Mouse (Mus musculus) forebrain, embryonic 11.5 days (tissue): ENCODE data around the gene Shf. TPM values are rescaled to one million over a fixed set of nuclear protein-coding genes. Genes with fewer than 3 reads are reported as not detected.

Experiments
- ATAC-seq: fragments of 200-750 bp; cut with Nextera tagmentation; replicated peaks from 2 replicates; pipeline ENCODE4 v1.8.0; 2017; ENCODE audit warnings: moderate TSS enrichment; ENCODE audit not compliant: low FRiP score
- DNase-seq: peaks from one replicate; pipeline ENCODE4 v3.0.0-alpha.2; 2017; ENCODE audit warnings: low spot score
- H3K27ac ChIP-seq: fragments of 300-500 bp; sonication (generic); 2 replicates; pipeline ENCODE4 v1.5.1; 2014; ENCODE audit warnings: low read depth, low read length
- H3K27me3 ChIP-seq: fragments of 300-500 bp; sonication (generic); 2 replicates; pipeline ENCODE4 v1.6.1; 2014; ENCODE audit warnings: mild to moderate bottlenecking, low read length, mixed read lengths; ENCODE audit not compliant: control insufficient read depth, insufficient read depth
- H3K36me3 ChIP-seq: fragments of 300-500 bp; sonication (generic); 2 replicates; pipeline ENCODE4 v1.6.1; 2014; ENCODE audit warnings: mild to moderate bottlenecking, low read length, moderate library complexity, mixed read lengths; ENCODE audit not compliant: control insufficient read depth, insufficient read depth
- H3K4me1 ChIP-seq: fragments of 300-500 bp; sonication (generic); replicated peaks from 2 replicates; pipeline ENCODE4 v1.6.1; 2014; ENCODE audit warnings: low read length, mixed read lengths; ENCODE audit not compliant: control insufficient read depth, insufficient read depth
- H3K4me2 ChIP-seq: fragments of 300-500 bp; sonication (generic); 2 replicates; pipeline ENCODE4 v1.6.1; 2014; ENCODE audit warnings: low read depth, mild to moderate bottlenecking, low read length, moderate library complexity, mixed read lengths; ENCODE audit not compliant: severe bottlenecking
- H3K4me3 ChIP-seq: fragments of 300-500 bp; sonication (generic); 2 replicates; pipeline ENCODE4 v1.5.1; 2014; ENCODE audit warnings: low read depth, low read length
- H3K9ac ChIP-seq: fragments of 300-500 bp; sonication (generic); 2 replicates; pipeline ENCODE4 v1.6.1; 2014; ENCODE audit warnings: low read length
- H3K9me3 ChIP-seq: fragments of 300-500 bp; sonication (generic); 2 replicates; pipeline ENCODE4 v1.6.1; 2016; ENCODE audit warnings: low read length, mixed read lengths; ENCODE audit not compliant: control insufficient read depth
- WGBS: fragments of 180-500 bp; shearing (Covaris S2); extraction: QIAGEN DNeasy Blood & Tissue Kit; methylation state at CpG from one replicate; pipeline ENCODE4 v1.1.7; 2014; 5-methylcytosine and 5-hydroxymethylcytosine counted together
- polyA plus RNA-seq: library from polyadenylated mRNA; unstranded; fragments of >200 nt; fragmentation: Nextera tagmentation; extraction: Ambion mirVana; gene quantifications from 2 replicates; pipeline ENCODE4 v1.2.1, GENCODE M21; 2014

The Shf gene
- polyA plus RNA-seq, 1 experiment from 2014 or later, result 5.2 TPM

DNA sequence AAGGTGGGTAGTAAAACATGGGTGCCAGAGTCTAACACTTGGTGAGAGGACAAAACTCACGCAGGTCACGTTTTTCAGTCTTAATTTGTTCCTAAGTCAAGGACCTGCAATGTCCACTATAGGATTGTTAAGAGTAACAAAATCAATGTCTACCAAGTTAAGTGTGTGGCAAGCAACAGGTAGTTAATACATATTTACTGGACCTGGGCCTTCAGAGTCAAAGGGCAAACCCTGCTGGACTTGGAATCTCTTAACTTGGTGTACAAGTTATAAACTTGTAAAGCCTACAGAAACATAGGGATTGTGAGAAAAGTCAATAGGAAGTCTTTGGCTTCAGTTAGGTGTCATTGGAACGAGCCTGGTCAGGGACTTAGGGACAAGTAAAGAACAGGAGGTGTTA, 44.4 kb downstream of the Shf start:
- Histone ChIP-seq H3K9me3 (no peaks in the 10 kb centered on the region), H3K27me3 (no peaks in the 10 kb centered on the region), H3K36me3 (no peaks in the 10 kb centered on the region), H3K4me3 (no peak overlapping the region), H3K4me1 (no peaks in the 10 kb centered on the region), H3K9ac (no peak overlapping the region), H3K27ac (no peak overlapping the region), H3K4me2 (no peak overlapping the region)
- DNase-seq (no peak), ATAC-seq (no peak)
- WGBS, result 79% methylated on average over 3 of the region's 3 CpGs

GRCm38 (mm10) chr2:122323960-122324359, 45.0 kb downstream of the Shf start:
- Histone ChIP-seq H3K27me3 (no peaks in the 10 kb centered on the region), H3K4me2 (no peak overlapping the region), H3K9ac (no peak overlapping the region), H3K27ac (no peak overlapping the region), H3K9me3 (no peaks in the 10 kb centered on the region), H3K4me3 (no peak overlapping the region), H3K36me3 (no peaks in the 10 kb centered on the region), H3K4me1 (no peaks in the 10 kb centered on the region)
- ATAC-seq (no peak), DNase-seq (no peak)
- WGBS, result 60% methylated on average over 3 of the region's 3 CpGs

- ATAC-seq (no peak), DNase-seq (no peak)
- no peak overlapping the region for H3K9ac ChIP-seq
- peaks cover 20% of the 10 kb centered on the region for H3K27me3 ChIP-seq
- H3K27ac ChIP-seq, result no peak overlapping the region
- H3K9me3 ChIP-seq, result no peaks in the 10 kb centered on the region
- no peaks in the 10 kb centered on the region for H3K4me1 ChIP-seq
- 75% methylated on average over 4 of the region's 4 CpGs for WGBS
- H3K36me3 ChIP-seq, result no peaks in the 10 kb centered on the region
- H3K4me2 ChIP-seq, result no peak overlapping the region
- no peak overlapping the region for H3K4me3 ChIP-seq
Observed at GRCm38 (mm10) chr2:122317384-122317783, 51.6 kb downstream of the Shf start.

- Histone ChIP-seq H3K36me3 (no peaks in the 10 kb centered on the region), H3K4me1 (no peaks in the 10 kb centered on the region), H3K4me2 (no peak within 1 kb of the TSS), H3K27ac (no peak within 1 kb of the TSS), H3K27me3 (peaks cover 20% of the 10 kb centered on the region), H3K9ac (no peak within 1 kb of the TSS), H3K9me3 (no peaks in the 10 kb centered on the region), H3K4me3 (no peak within 1 kb of the TSS)
- no peak for ATAC-seq
- WGBS, result 87% methylated on average over 7 of the region's 7 CpGs
- no peak for DNase-seq
Observed at GRCm38 (mm10) chr2:122315372-122315771, 53.6 kb downstream of the Shf start, which contains the start of gene Duox1. Duox1 (plus strand) TSS chr2:122315672.

- Histone ChIP-seq H3K4me3 (no peak within 1 kb of the TSS), H3K27ac (no peak within 1 kb of the TSS), H3K4me2 (peak within 1 kb of the TSS; percentile 39), H3K9ac (no peak within 1 kb of the TSS), H3K4me1 (no peaks in the 10 kb centered on the region), H3K36me3 (no peaks in the 10 kb centered on the region), H3K27me3 (peaks cover 20% of the 10 kb centered on the region), H3K9me3 (no peaks in the 10 kb centered on the region)
- ATAC-seq (peak; percentile 36; the same call in 1 of the 2 replicates), DNase-seq (no peak)
- 4% methylated on average over 24 of the region's 24 CpGs for WGBS
Observed at GRCm38 (mm10) chr2:122313536-122313935, 55.4 kb downstream of the Shf start, which contains the start of gene Duoxa1. Duoxa1 (minus strand) TSS chr2:122313730.

- H3K36me3 ChIP-seq, result no peaks in the 10 kb centered on the region
- ATAC-seq, result peak; percentile 63
- H3K4me3 ChIP-seq, result no peak overlapping the region
- H3K9ac ChIP-seq, result no peak overlapping the region
- H3K9me3 ChIP-seq, result no peaks in the 10 kb centered on the region
- H3K27ac ChIP-seq, result no peak overlapping the region
- DNase-seq, result peak; percentile 89
- peak overlapping the region; percentile 39; the same call in 1 of the 2 replicates for H3K4me2 ChIP-seq
- H3K27me3 ChIP-seq, result peaks cover 20% of the 10 kb centered on the region
- WGBS, result 5% methylated on average over 27 of the region's 27 CpGs
- H3K4me1 ChIP-seq, result no peaks in the 10 kb centered on the region
Observed at GRCm38 (mm10) chr2:122312722-122313417, 56.1 kb downstream of the Shf start.

DNA sequence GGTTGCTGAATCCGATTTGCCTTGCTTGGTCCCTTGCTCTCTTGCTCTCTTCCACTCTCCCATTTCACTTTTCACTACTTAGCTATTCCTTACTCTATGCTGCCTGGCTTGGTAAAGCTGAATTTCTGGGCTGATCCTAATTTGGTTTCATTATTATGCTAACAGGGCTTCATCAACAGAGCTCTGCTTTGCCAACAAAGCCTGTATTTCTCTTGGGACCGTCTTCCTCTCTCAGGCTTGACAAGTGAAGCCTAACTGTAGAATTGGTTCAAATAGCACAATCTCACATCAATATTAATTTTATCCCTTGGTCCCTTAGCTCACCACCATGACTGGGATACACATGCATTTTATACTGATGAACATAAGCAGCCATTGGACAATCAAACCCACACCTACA, 57.4 kb downstream of the Shf start:
- Histone ChIP-seq H3K27ac (no peak overlapping the region), H3K4me3 (no peak overlapping the region), H3K4me1 (no peaks in the 10 kb centered on the region), H3K27me3 (peaks cover 20% of the 10 kb centered on the region), H3K36me3 (no peaks in the 10 kb centered on the region), H3K9ac (no peak overlapping the region), H3K9me3 (no peaks in the 10 kb centered on the region), H3K4me2 (no peak overlapping the region)
- no peak for ATAC-seq
- 53% methylated on average over 2 of the region's 2 CpGs for WGBS
- no peak for DNase-seq

DNA sequence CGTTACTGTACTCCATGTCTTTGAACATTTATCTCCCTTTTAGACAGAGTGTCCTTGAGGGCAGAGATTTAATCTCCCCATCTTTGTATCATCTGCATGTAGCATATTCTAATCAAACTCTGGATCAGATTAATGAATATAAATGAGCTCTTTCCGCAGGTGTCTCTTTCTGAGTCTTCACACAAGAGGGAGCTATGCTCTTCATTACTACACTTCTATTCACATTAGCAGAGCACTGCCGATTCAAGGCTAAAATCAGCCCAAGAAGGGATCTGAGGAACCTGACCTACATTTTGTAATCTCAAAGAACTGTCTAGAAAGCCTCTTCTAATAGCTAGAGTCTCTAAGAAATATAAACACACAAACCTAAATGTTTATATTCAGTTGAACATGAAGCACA, 59.3 kb downstream of the Shf start:
- DNase-seq (no peak), ATAC-seq (no peak)
- no peak overlapping the region for H3K4me3 ChIP-seq
- no peak overlapping the region for H3K27ac ChIP-seq
- no peak overlapping the region for H3K4me2 ChIP-seq
- H3K27me3 ChIP-seq, result peaks cover 19% of the 10 kb centered on the region
- no peaks in the 10 kb centered on the region for H3K9me3 ChIP-seq
- 50% methylated on average over 3 of the region's 3 CpGs for WGBS
- H3K9ac ChIP-seq, result no peak overlapping the region
- H3K36me3 ChIP-seq, result no peaks in the 10 kb centered on the region
- no peaks in the 10 kb centered on the region for H3K4me1 ChIP-seq

- 85% methylated on average over 4 of the region's 4 CpGs for WGBS
Observed at GRCm38 (mm10) chr2:122306184-122306583, 62.8 kb downstream of the Shf start.

More at GRCm38 (mm10) chr2:122306184-122306583, 62.8 kb downstream of the Shf start:
- Histone ChIP-seq H3K36me3 (no peaks in the 10 kb centered on the region), H3K27me3 (peaks cover 21% of the 10 kb centered on the region), H3K9me3 (no peaks in the 10 kb centered on the region), H3K4me3 (no peak overlapping the region), H3K27ac (no peak overlapping the region), H3K4me1 (peaks cover 9% of the 10 kb centered on the region), H3K4me2 (no peak overlapping the region), H3K9ac (no peak overlapping the region)
- DNase-seq (no peak), ATAC-seq (no peak)
